Mouse (Mus musculus) spleen, adult 2 months (tissue): ENCODE data around the gene Igf2bp2.

ENCODE experiments used
- CTCF ChIP-seq: fragments of 200-500 bp; IDR thresholded peaks from 2 replicates; pipeline ENCODE4 v1.5.1; 2011; ENCODE audit warnings: mild to moderate bottlenecking, inconsistent platforms; ENCODE audit not compliant: insufficient read depth, insufficient read length, insufficient replicate concordance; ENCODE audit errors: extremely low read depth
- POLR2A ChIP-seq: fragments of 200-500 bp; IDR thresholded peaks from 2 replicates; pipeline ENCODE4 v1.6.1; 2011; ENCODE audit warnings: low read depth, low read length, inconsistent platforms

- TF ChIP-seq CTCF (no peak), POLR2A (no peak)
Observed at GRCm38 (mm10) chr16:22118151-22118550, 44.9 kb downstream of the Igf2bp2 start.
